Mouse (Mus musculus) CH12.LX (cell line): ENCODE results near the gene Patj. TPM values are rescaled to one million over a fixed set of nuclear protein-coding genes. Genes with fewer than 3 reads are reported as not detected.

ENCODE experiments used
- DNase-seq: peaks from one replicate; pipeline ENCODE4 v3.0.0-alpha.2; 2013; ENCODE audit errors: extremely low read depth
- H3K27ac ChIP-seq: 2 replicates; pipeline ENCODE4 v1.5.1; 2012; ENCODE audit warnings: low read depth, mild to moderate bottlenecking, control low read depth, moderate library complexity; ENCODE audit not compliant: insufficient read depth
- H3K27me3 ChIP-seq: replicated peaks from 2 replicates; pipeline ENCODE3; 2012; ENCODE audit warnings: inconsistent platforms
- H3K36me3 ChIP-seq, 2 experiments: replicated peaks in 1 of 2; 2 replicates each; pipeline versions ENCODE3 to v1.6.1; 2012; ENCODE audit warnings: inconsistent platforms in 1 of 2, low read length in 1 of 2, mild to moderate bottlenecking in 1 of 2, mixed read lengths in 1 of 2, moderate library complexity in 1 of 2; ENCODE audit not compliant: control insufficient read depth in 1 of 2, insufficient read depth in 1 of 2
- H3K4me1 ChIP-seq, 2 experiments: 2 replicates each; pipeline ENCODE4 v1.6.1; 2012; ENCODE audit warnings: inconsistent platforms in 1 of 2, moderate library complexity in 1 of 2; ENCODE audit not compliant: insufficient read depth in 2 of 2, control insufficient read depth in 1 of 2
- H3K4me2 ChIP-seq: 2 replicates; pipeline ENCODE4 v1.6.1; 2012; ENCODE audit warnings: low read depth, mild to moderate bottlenecking, control low read depth; ENCODE audit not compliant: poor library complexity, insufficient read depth, severe bottlenecking
- H3K4me3 ChIP-seq, 3 experiments: fragments of 150-350 bp in 1 of 3; sonication (generic) in 1 of 3; replicated peaks in 1 of 3; 2 replicates each; pipeline versions ENCODE3 to v1.5.1; 2011 to 2012; ENCODE audit warnings: low read depth in 2 of 3, low read length in 2 of 3, mild to moderate bottlenecking in 2 of 3, moderate library complexity in 2 of 3, control low read depth in 1 of 3, improper control_type of control experiment in 1 of 3, inconsistent platforms in 1 of 3, mixed read lengths in 1 of 3; ENCODE audit not compliant: poor library complexity in 1 of 3
- H3K79me2 ChIP-seq: replicated peaks from 2 replicates; pipeline ENCODE4 v1.6.1; 2012; ENCODE audit warnings: mild to moderate bottlenecking, moderate library complexity; ENCODE audit not compliant: control insufficient read depth, poor library complexity, insufficient read depth, severe bottlenecking; ENCODE audit errors: extremely low read depth
- H3K9ac ChIP-seq: 2 replicates; pipeline ENCODE4 v1.6.1; 2012; ENCODE audit warnings: low read depth, mild to moderate bottlenecking, control low read depth, moderate library complexity; ENCODE audit not compliant: insufficient read depth
- H3K9me3 ChIP-seq: replicated peaks from 2 replicates; pipeline ENCODE3; 2012; ENCODE audit warnings: low read length, inconsistent platforms, mixed read lengths
- BHLHE40 ChIP-seq: IDR thresholded peaks from 2 replicates; pipeline ENCODE4 v1.6.1; 2011; ENCODE audit warnings: mild to moderate bottlenecking, low read depth, low read length, improper control_type of control experiment
- CHD1 ChIP-seq: IDR thresholded peaks from 2 replicates; pipeline ENCODE4 v1.6.1; 2012; ENCODE audit warnings: low read depth, low read length, improper control_type of control experiment, inconsistent platforms
- CTCF ChIP-seq, 2 experiments: IDR thresholded peaks in 1 of 2; conservative IDR thresholded peaks in 1 of 2; 2 replicates each; pipeline ENCODE4 v1.5.1; 2011 to 2012; ENCODE audit warnings: low read depth in 2 of 2, low read length in 2 of 2, improper control_type of control experiment in 1 of 2, inconsistent platforms in 1 of 2, mild to moderate bottlenecking in 1 of 2, moderate library complexity in 1 of 2
- E2F4 ChIP-seq: IDR thresholded peaks from 2 replicates; pipeline ENCODE4 v1.6.1; 2011; ENCODE audit warnings: low read depth, low read length, improper control_type of control experiment; ENCODE audit not compliant: insufficient replicate concordance
- ETS1 ChIP-seq: conservative IDR thresholded peaks from 2 replicates; pipeline ENCODE4 v1.6.1; 2012; ENCODE audit warnings: low read depth, mild to moderate bottlenecking, inconsistent platforms, low read length, improper control_type of control experiment, moderate library complexity
- HCFC1 ChIP-seq: IDR thresholded peaks from 2 replicates; pipeline ENCODE4 v1.6.1; 2012; ENCODE audit warnings: low read depth, mild to moderate bottlenecking, inconsistent platforms, low read length, improper control_type of control experiment
- JUN ChIP-seq: IDR thresholded peaks from 2 replicates; pipeline ENCODE4 v1.6.1; 2011; ENCODE audit warnings: low read depth, mild to moderate bottlenecking, low read length, improper control_type of control experiment, moderate library complexity; ENCODE audit not compliant: insufficient read depth
- MAFK ChIP-seq: IDR thresholded peaks from 2 replicates; pipeline ENCODE4 v1.6.1; 2011; ENCODE audit warnings: low read length, improper control_type of control experiment; ENCODE audit not compliant: insufficient replicate concordance
- MAX ChIP-seq: IDR thresholded peaks from 2 replicates; pipeline ENCODE4 v1.6.1; 2011; ENCODE audit warnings: low read length, improper control_type of control experiment
- MXI1 ChIP-seq: IDR thresholded peaks from 2 replicates; pipeline ENCODE4 v1.6.1; 2011; ENCODE audit warnings: mild to moderate bottlenecking, low read depth, low read length, improper control_type of control experiment
- MYC ChIP-seq: IDR thresholded peaks from 2 replicates; pipeline ENCODE4 v1.6.1; 2011; ENCODE audit warnings: low read depth, mild to moderate bottlenecking, improper control_type of control experiment, low read length
- NRF1 ChIP-seq: IDR thresholded peaks from 2 replicates; pipeline ENCODE4 v1.6.1; 2014; ENCODE audit warnings: low read depth, mild to moderate bottlenecking, inconsistent platforms, low read length, improper control_type of control experiment, moderate library complexity
- PAX5 ChIP-seq: IDR thresholded peaks from 2 replicates; pipeline ENCODE4 v1.6.1; 2012; ENCODE audit warnings: low read length, inconsistent platforms, mixed read lengths
- POLR2A ChIP-seq: IDR thresholded peaks from 2 replicates; pipeline ENCODE4 v1.6.1; 2011; ENCODE audit warnings: low read depth, mild to moderate bottlenecking, improper control_type of control experiment, low read length
- RAD21 ChIP-seq: IDR thresholded peaks from 2 replicates; pipeline ENCODE4 v1.6.1; 2011; ENCODE audit warnings: low read depth, mild to moderate bottlenecking, low read length, improper control_type of control experiment, moderate library complexity
- SIN3A ChIP-seq: IDR thresholded peaks from 2 replicates; pipeline ENCODE4 v1.6.1; 2012; ENCODE audit warnings: low read length, improper control_type of control experiment, inconsistent platforms
- SMC3 ChIP-seq: IDR thresholded peaks from 2 replicates; pipeline ENCODE4 v1.6.1; 2011; ENCODE audit warnings: low read depth, low read length, improper control_type of control experiment
- TBP ChIP-seq: conservative IDR thresholded peaks from 2 replicates; pipeline ENCODE4 v1.6.1; 2011; ENCODE audit warnings: low read depth, low read length, improper control_type of control experiment
- USF2 ChIP-seq: conservative IDR thresholded peaks from 2 replicates; pipeline ENCODE4 v1.6.1; 2011; ENCODE audit warnings: low read depth, low read length, improper control_type of control experiment
- ZC3H11A ChIP-seq: IDR thresholded peaks from 2 replicates; pipeline ENCODE4 v1.6.1; 2012; ENCODE audit warnings: low read depth, mild to moderate bottlenecking, inconsistent platforms, low read length, improper control_type of control experiment
- ZMIZ1 ChIP-seq: IDR thresholded peaks from 2 replicates; pipeline ENCODE4 v1.6.1; 2012; ENCODE audit warnings: low read depth, mild to moderate bottlenecking, inconsistent platforms, low read length, improper control_type of control experiment
- ZNF384 ChIP-seq: IDR thresholded peaks from 2 replicates; pipeline ENCODE4 v1.6.1; 2012; ENCODE audit warnings: low read depth, low read length, improper control_type of control experiment, inconsistent platforms
- dilution Hi-C: fragments of 300-500 bp; cut with MboI; formaldehyde crosslinking; loops from 2 replicates; pipeline ENCODE4 v1.14.3; 2020; ENCODE audit warnings: low sequenced_read_pairs; ENCODE audit not compliant: extremely low pct_unique_long_range_greater_than_20kb, extremely low pct_ligation_motif_present
- in situ Hi-C: fragments of 300-500 bp; cut with MboI; formaldehyde crosslinking; loops from 3 replicates; pipeline ENCODE4 v1.14.3; 2019; ENCODE audit warnings: low sequenced_read_pairs, low pct_ligation_motif_present, low pct_unique_long_range_greater_than_20kb, mixed read lengths
- polyA plus RNA-seq: library from polyadenylated mRNA; unstranded; fragments of >175 nt; gene quantifications from 2 replicates; pipeline ENCODE4 v1.2.1, GENCODE M21; 2012; ENCODE audit warnings: low read depth; ENCODE audit not compliant: insufficient read length
- total RNA-seq, 2 experiments: library from RNA; depleted of rRNA; stranded (reverse); fragments of 300-350 nt in 1 of 2; fragments of >200 nt in 1 of 2; gene quantifications; 2 replicates each; pipeline ENCODE4 v1.2.3; 2012 to 2014

Patj gene
- total and polyA plus RNA-seq, 3 experiments, result 1.2 to 6.1 (median 2.0) TPM

- Histone ChIP-seq H3K4me1 (no peaks in the 10 kb centered on the region), H3K9ac (no peak overlapping the region), H3K36me3 (no peaks in the 10 kb centered on the region), H3K9me3 (peaks cover 73% of the 10 kb centered on the region), H3K79me2 (no peaks in the 10 kb centered on the region), H3K27ac (no peak overlapping the region), H3K4me2 (no peak overlapping the region), H3K4me3 (no peak overlapping the region), H3K27me3 (no peaks in the 10 kb centered on the region)
- dilution Hi-C loops, result no loop called here
- no peak for TF ChIP-seq ZMIZ1
- no peak for TF ChIP-seq ZNF384
- TF ChIP-seq TBP, result no peak
- no peak for TF ChIP-seq RAD21
- no peak for TF ChIP-seq HCFC1
- no peak for TF ChIP-seq NRF1
- TF ChIP-seq USF2, result no peak
- no peak for TF ChIP-seq JUN
- TF ChIP-seq ETS1, result no peak
- no peak for TF ChIP-seq MAFK
- no peak for TF ChIP-seq E2F4
- TF ChIP-seq MYC, result no peak
- no peak for TF ChIP-seq MXI1
- TF ChIP-seq SMC3, result no peak
- TF ChIP-seq CHD1, result no peak
- no peak for TF ChIP-seq ZC3H11A
- in situ Hi-C loops, result no loop called here
- DNase-seq, result no peak
Measured at GRCm38 (mm10) chr4:98733660-98734059, 338.1 kb downstream of the Patj start.

- H3K9me3 ChIP-seq, result peaks cover 76% of the 10 kb centered on the region
- H3K27ac ChIP-seq, result no peak overlapping the region
- H3K36me3 ChIP-seq, result no peaks in the 10 kb centered on the region
- no peak for DNase-seq
- TF ChIP-seq CTCF (conservative IDR thresholded peaks at IDR 0.05 in 1 of 2, IDR thresholded peaks at IDR 0.05 in 1 of 2; ENCODE audit: low read depth in 2 of 2, low read length in 2 of 2) (no peak), PAX5 (no peak), SIN3A (no peak), RAD21 (no peak), ZMIZ1 (no peak), BHLHE40 (no peak), MXI1 (no peak), MAX (no peak), POLR2A (no peak)
- no peak overlapping the region for H3K4me2 ChIP-seq
- H3K9ac ChIP-seq, result no peak overlapping the region
- no peaks in the 10 kb centered on the region for H3K79me2 ChIP-seq
- no peak overlapping the region for H3K4me3 ChIP-seq
- dilution Hi-C loops, result no loop called here
- no peaks in the 10 kb centered on the region for H3K27me3 ChIP-seq
- in situ Hi-C loops, result no loop called here
- H3K4me1 ChIP-seq, result no peaks in the 10 kb centered on the region
Measured at GRCm38 (mm10) chr4:98739753-98740152, 344.2 kb downstream of the Patj start.
